Mouse (Mus musculus): ENCODE results near the gene B130006D01Rik.
A peak's percentile ranks its signal among the peaks of the same experiment; 100 is the strongest.
"Not testable (repeated sequence)": the region's sequence is repeated elsewhere in the genome, so short reads cannot be mapped to it uniquely, and the experiment has no call there.

The B130006D01Rik gene

DNA sequence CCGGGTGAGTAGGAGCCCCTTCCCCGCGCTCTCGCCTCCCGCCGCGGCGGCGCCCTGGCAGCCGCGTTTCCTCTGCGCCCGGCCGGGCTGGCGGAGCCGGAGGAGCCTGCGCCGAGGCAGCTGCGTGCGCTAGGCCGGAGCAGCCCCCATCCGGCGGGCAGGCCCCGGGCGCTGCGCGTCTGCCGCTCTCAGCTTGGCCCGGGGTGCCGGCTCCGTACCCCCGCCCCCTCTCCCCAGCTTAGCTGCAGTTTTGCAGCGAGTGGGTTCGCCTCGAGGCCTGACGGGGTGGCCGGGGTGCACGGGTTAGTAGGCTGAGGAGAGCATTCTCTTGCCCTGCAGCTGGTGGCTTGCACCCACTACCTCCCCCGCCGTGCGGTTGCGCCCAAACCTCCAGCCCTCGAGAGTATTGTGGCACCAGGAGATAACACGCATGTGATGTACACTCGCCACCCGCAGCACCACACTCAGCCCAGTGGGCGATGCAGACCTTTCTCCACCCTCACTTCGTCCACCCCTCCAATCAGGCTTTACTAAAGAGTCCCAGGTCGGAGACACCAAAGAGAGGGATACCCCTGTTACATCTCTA, 10.1 kb upstream of the B130006D01Rik start:
- DNase-seq (ENCODE audit: low spot score) = peak; percentile 17

DNA sequence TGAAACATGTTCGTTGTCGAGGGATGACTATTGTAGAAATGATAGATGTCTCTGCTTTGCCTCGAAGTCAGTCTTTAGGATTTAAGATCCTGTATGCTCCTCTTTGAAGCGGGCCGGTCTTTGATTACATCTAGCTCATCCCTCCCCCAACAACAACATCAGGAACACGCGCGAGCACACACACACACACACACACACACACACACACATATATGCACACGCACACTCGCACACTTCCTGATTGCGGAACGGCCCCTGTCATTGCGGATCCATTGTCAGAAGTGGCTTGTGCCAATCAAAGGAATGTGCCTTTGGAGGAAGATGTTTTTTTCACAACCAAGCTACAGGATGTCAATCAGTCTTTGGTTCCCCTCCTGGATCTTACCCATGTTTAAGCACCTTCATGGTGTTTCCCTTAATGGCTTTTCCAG, 9.6 kb upstream of the B130006D01Rik start:
- no peak for DNase-seq (ENCODE audit: low spot score)

DNA sequence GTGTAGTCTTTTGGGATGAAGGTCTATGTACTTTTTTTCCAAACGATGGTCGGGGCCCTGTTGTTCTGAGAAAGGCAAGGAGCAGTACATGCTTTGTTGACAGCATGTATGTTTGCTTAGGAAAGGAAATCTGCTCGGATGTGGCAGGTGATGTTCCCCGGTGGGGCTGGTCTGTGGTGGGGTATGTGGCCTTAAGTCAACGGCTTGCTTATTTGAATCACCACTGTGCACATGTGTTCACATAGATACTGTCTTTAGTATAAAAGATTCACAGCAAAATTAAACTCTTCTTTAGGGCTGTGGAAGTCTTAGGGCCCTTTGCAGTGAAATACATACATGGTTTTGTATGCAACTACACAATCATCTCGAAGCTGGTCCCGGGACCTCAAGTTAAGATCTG, 9.0 kb upstream of the B130006D01Rik start:
- no peak for DNase-seq (ENCODE audit: low spot score)

DNA sequence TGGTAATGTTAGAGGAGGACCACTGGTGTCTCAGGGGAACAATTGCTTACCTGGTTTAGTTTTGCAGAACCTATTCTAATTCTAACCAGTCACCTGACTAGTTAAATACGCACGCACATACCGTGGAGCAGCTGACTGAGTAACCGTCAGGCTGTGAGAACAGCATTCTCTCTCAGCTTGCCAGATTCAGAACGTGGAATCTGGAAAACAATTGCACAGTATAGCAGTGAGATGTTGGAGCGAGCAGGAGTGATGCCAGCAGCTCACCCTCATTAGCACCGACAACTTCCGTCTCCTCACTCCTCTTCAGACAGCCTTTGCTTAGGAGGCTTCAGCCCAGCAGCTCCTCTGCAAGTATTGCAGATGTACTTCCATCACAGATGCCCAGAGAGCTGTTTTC, 7.3 kb upstream of the B130006D01Rik start:
- no peak for DNase-seq (ENCODE audit: low spot score)

DNA sequence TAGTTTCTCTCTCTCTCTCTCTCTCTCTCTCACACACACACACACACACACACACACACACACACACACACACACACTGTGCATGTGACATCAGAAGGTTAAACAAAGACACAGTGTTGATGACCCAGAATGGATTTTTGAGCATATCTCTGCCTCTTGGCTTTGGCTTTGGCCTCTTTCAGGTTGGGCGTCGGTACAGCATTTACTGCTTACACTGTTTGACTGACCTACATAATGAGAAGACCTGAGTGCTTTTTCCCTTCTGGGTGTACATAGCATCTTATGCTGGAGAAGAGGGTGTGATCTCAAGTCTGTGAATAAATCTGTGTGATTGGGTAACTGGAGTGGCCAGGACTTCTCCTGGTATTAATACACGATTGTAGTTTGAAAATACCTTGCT, 4.0 kb upstream of the B130006D01Rik start:
- no peak for DNase-seq (ENCODE audit: low spot score)

DNA sequence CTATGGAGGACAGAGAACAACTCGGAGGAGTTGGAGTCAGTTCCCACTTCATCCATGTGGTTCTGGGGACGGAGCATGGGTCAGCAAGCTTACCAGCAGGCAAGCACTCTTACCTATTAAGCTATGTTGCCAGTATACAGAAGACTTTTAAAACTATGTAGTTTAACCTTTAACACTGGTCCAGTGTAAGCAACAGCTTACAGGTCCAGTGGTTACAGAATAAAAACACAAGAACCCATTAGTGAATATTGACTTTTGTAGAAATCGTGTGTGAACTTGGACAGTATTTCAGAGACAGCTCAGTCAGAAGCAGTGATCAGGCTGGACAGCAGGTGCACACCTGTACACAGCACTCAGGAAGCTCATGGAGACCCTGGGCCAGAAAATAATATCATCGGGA, 1.1 kb downstream of the B130006D01Rik start:
- no peak for DNase-seq (ENCODE audit: low spot score)

DNA sequence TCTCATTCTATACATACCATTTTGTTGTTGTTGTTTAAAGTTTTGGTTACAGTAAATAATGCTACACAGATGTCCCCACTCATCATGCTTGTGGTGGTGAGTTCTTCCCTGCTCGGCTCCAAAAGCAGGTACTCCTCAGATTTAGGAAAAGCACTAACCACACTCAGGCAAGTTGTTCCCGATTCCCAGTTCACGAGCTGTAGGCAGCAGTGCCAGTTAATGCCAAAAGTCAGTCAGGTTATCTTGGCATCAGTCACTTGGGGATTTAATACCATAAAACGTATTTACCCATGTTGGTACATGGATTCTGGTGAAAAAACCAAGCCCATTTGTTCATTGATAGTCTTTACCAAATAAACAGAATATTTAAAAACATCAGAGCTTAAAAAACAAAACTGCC, 2.8 kb downstream of the B130006D01Rik start:
- DNase-seq (ENCODE audit: low spot score) = no peak

DNA sequence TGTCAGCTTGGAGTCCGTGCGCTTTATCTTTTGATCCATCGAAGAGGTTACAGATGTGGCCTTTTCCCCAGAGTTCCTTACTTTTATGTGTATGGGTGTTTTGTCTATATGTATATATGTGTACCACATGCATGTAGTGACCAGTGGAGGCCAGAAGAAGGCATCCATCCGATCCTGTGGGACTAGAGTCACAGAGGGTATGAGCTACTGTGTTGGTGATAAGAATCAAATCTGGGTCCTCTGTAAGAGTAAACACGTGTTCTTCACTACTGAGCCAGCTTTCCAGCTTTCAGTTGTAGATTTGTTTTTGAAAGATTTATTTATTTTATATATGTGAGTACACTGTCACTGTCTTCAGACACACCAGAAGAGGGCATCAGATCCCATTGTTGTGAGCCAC, 4.6 kb downstream of the B130006D01Rik start:
- DNase-seq (ENCODE audit: low spot score) = no peak

DNA sequence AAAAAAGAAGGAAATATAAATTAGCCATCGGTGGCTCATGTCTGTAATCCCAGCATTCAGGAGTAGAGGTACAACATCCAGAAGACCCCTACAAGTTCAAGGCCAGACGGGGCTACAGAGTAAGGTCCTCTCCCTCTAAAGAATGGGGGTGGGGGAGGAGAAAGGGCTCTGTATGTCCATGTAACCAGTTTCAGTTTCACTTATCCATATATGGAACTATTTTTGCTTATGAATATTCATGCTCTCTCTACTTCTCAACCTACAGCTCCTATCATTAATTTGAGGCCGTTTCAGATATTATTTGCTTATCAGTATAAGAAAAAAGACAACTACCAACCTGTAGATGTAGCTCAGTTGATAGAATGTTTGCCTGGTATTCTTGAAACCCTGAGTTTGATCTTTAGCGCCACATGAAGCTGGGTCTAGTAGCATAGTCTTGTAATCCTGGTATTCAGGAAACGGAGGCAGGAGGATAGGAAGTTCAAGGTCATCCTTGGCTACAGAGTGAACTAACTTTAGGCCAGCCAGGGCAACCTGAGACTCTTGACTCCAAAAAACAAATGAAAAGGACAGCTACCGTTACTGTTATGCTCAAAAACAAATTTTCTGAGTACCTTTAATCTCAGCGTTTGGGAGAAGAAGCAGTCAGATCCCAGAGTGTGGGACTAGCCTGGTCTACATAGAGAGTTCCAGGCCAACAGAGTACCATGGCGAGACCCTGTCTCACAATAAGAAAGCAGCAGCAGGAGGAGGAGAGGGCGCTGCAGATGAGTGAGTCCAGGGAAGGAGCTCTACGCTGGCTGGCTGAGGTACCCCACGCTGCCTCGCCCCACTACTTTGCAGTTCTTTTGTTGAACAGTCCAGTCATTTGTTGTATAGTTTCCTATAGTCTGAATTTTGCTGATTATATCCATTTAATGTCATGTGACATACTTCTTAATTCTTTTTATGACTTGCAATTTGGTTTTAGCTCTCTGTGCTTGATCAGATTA, 5.8 kb downstream of the B130006D01Rik start:
- DNase-seq (ENCODE audit: low spot score) = no peak

DNA sequence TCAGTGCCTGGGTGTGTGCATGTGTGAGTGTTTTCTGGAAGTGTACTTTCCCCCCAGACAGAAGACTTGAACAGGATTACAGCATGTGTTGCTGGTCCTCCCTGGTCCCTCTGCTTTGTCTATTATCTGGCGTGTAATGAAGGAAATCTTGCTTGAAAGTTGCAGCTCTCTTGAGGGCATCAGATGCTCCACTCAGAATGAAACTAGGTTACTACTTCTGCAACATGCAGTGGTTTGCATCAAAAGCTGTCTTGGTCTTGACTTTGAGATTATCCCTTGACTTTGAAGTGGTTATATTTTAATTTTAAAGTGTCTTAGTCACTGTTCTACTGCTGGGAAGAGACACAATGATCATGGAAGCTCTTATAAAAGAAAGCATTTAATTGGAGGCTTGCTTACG, 11.1 kb downstream of the B130006D01Rik start:
- no peak for DNase-seq (ENCODE audit: low spot score)

DNA sequence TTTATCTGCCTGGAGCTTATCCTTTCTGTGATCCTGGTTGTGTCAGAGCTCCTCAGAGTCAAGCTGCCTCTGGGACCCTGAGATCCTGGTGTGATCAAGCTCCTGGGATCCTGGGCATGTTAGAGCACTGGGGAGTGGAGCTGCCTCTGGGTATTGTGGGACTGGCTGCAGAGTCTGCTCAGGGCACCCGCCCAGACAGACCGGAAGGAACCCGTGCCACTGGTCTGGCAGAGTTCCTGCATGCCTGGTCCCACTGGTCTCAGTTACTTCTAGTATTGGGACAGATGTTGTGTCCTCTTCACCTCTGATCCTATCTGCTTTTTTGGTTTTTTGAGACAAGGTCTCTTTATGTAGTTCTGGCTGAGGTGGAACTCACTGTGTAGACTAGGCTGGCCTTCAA, 14.4 kb downstream of the B130006D01Rik start:
- no peak for DNase-seq (ENCODE audit: low spot score)

DNA sequence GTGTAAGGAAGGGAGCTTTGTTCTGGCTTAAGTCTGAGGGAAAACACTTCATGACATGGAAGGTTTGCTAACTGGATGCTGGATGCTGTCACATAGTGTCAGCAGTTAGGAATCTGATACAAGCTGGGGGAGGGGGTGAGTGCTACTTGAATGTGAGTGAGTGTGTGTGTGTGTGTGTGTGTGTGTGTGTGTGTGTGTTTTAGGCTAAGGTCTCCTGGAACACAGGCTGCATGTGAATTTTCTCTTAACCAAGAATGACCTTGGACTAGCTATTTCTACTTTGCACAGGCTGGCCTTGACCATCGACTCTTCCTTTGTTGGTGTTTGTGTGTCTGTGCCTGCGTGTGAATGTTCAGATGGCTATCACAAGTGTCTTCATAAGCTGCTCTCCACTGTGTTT, 21.1 kb downstream of the B130006D01Rik start:
- DNase-seq (ENCODE audit: low spot score) = peak; percentile 25

DNA sequence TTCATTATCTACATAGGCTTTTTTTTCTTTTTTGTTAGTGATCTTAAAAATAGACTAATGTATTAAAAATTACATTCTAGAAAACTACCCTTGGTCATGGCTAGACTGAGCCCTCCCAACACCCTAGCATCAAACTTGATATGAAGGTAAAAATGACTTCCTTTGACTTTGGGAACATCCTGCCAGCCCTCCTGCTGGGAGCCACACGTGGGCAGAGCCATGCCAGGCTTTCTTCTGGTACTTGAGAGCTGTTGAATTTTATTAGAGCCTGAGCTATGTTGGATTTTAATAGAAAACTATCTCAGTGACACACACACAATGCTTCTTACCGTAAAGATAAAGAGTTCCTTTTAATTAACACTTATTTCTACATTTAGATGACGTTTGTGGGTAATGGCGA, 23.4 kb downstream of the B130006D01Rik start:
- no peak for DNase-seq (ENCODE audit: low spot score)

DNA sequence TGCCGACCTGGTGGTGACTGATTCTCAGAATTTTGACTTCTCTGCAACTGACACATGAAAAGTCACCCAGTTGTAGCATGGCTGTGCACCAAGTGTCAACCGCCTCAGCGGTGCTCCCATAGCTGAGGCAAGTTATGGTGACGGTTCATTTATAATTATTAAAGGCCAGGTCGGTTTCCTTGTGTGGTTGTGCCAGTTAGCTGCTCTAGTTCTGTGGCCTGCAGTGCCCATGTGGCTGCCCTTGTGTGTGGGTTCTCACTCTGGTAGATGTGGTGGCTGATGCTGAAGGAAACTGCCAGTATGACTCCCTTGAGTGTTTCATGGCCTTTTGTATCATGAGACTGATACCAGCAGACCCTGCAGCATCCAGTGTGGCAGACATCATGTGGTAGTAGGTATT, 24.9 kb downstream of the B130006D01Rik start:
- no peak for DNase-seq (ENCODE audit: low spot score)

DNA sequence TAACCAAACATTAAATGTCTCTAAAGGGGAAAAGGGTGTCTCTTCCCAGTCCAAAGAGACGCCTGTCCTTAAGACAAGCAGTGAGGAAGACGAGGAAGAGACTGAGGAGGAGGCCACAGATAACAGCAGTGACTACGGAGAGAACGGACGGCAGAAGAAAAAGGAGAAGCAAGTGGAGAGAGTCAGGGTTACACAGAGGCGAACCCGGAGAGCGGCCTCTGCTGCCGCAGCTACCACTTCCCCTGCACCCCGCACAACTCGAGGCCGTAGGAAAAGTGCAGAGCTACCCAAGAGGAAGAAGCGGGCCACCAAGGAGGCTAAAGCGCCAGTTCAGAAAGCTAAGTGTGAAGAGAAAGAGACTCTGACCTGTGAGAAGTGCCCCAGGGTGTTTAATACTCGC, 26.2 kb downstream of the B130006D01Rik start:
- DNase-seq (ENCODE audit: low spot score) = no peak

DNA sequence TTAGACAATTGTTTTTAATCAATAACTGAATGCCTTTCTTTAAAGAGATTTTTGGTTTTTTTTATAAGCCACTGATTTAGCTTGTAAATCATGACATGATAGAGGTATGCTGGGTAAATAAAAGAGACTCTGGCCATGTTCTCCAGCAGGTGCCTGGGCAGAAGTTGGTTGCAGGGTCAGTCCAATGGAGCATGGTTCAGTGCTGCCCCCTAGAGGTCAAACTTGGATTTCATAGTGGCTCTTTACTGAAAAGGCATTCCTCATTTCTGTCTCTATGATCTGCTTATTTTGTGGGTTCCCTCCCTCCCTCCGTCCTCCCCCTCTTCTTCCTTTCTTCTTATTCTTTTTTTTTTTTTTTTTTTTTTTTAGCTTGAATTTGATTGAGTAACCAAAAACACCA, 27.6 kb downstream of the B130006D01Rik start:
- peak; percentile 25 for DNase-seq (ENCODE audit: low spot score)

DNA sequence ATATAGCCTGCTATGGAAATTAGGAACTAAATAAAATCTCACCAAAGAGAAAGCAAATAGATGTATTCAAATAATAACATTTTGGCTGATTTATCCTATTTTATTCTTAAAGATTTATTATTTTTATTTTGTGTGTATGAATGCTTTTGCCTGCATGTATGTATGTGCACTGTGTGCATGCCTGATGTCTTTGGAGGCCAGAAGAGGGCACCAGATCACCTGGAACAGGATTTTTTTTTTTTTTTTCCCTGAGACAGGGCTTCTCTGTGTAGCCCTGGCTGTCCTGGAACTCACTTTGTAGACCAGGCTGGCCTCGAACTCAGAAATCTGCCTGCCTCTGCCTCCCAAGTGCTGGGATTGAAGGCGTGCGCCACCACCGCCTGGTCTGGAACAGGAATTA, 31.8 kb downstream of the B130006D01Rik start:
- DNase-seq (ENCODE audit: low spot score) = not testable (repeated sequence)

DNA sequence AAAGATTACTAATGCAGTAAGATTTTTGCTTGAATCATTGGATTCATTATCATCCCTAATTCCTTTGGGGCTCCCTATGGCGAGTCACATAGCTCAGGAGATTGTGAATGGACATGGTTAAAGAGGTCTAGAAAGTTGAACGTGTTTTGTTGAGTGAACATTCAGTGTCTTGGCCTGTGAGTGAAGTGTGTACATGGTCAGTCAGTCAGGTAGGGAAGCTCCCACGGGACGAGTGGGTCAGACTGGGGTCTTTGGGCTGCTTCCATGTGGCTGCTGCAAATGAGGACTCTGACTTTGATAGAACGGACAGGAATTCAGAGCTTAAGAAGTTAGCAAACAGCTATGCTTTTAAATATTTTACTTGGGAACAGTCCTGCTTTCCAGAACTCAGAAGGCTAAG, 37.1 kb downstream of the B130006D01Rik start:
- no peak for DNase-seq (ENCODE audit: low spot score)

DNA sequence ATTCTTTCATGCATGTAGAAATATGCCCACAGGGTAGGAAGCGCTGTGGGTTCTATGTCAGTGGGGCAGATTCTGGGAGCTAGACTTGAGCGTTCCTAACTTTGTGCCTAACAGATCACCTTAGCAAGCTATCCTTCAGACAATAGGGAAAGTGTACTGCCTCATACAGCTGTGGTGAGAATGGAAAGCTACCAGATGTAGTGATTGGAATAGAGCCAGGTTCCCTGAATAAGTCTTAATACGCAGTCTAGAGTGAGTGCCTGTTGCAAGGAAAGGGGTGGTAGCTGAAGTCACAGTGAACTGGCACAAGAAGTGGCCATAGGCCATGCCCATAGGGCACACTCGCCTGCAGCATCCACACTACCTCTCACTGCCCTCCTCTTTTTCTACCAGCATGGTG, 39.6 kb downstream of the B130006D01Rik start:
- DNase-seq (ENCODE audit: low spot score) = no peak

DNA sequence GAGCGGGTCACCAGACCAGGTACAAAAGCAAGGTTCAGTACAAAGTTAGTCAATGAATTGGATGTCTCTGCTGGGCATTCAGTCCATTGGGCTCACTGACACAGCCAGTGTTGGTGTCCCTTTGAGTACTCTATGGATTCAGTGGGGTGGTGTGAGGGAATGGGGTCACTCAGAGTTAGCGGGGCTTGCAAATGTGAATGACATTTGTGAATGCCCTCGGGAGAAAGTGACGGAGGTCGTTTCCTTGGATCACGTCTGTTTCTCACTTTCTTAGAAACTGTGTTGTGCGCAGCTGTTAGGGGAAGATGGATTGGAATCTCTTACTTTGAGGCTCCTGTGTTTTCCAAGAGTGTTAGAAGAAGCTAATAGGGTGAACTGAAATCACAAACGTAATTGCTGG, 41.4 kb downstream of the B130006D01Rik start:
- DNase-seq (ENCODE audit: low spot score) = no peak

DNA sequence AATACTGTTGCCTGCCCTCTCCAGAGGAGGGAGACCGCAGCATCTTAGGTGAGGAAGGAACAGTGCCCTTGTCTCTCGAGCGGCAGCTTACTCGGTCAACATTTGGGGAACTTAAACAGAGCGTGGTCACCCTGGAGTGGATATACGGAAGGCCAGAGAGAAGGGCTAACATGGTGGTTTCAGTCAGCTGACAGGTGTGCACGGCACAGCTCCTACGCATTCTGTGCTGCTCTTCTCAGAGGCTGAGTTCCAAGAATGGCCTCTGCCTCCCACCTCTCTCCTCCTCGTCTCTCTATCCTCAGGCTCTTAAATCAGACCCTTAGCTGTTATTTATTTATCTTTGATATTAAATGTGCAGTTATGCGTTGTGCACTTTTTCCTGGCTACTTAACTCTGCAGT, 41.9 kb downstream of the B130006D01Rik start:
- DNase-seq (ENCODE audit: low spot score) = no peak

DNA sequence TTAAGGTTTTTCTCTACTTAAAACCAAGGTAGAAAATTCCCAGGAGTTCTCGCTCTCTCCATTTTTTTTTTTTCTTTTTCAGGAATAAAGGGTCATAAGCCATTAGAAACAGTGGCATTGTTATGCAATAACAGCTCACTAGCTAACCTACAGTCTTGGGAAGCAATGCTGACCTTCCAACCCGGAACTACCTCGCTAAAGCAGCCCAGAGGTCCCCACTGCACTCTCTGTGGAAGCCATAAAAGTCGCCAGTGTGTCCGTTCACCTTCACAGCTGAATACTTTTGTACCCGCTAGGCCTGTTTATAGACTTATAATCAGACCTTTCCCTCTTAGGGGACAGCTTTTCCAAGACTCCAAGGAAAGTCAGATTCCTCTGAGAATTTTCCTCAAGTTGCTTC, 44.9 kb downstream of the B130006D01Rik start:
- DNase-seq (ENCODE audit: low spot score) = no peak

DNA sequence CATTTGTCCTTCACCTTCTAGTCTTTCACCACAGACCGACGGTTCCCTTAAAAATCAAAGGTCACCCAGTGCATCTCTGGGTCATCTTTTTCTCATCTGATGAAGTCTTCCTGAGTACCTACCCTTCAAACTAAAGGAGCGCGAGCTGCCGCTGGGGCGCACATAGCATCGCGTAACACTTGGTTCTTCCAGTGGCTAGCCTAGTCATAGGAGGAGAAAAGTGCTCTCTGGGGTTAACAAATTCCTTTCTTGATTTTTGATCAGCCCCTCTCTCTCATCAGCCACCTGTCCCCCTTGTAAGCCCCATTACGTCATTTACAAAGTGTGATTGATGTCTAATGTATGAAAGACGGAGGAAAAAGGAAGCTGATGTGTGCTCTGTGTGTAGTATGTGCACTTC, 45.8 kb downstream of the B130006D01Rik start:
- no peak for DNase-seq (ENCODE audit: low spot score)
